Mouse (Mus musculus) adrenal gland (tissue): Measurements from ENCODE around the gene Sez6.

Experiments used
- intact Hi-C: fragments of 180-260 bp; cut with DNase I; formaldehyde crosslinking; loops from one replicate; pipeline ENCODE4 v1.15.1; 2025

Sez6 gene

GRCm38 (mm10) chr11:77942230-77942629, 11.6 kb downstream of the Sez6 start:
- intact Hi-C loops = no loop called here

GRCm38 (mm10) chr11:77947860-77948259, 17.3 kb downstream of the Sez6 start:
- intact Hi-C loops = no loop called here

GRCm38 (mm10) chr11:77950125-77950685, 19.6 kb downstream of the Sez6 start:
- intact Hi-C loops = no loop called here

- intact Hi-C loops = no loop called here
Observed at GRCm38 (mm10) chr11:77950797-77951228, 20.2 kb downstream of the Sez6 start.

GRCm38 (mm10) chr11:77953671-77954070, 23.1 kb downstream of the Sez6 start:
- intact Hi-C loops = no loop called here

- intact Hi-C loops = no loop called here
Observed at GRCm38 (mm10) chr11:77956428-77956827, 25.8 kb downstream of the Sez6 start.

GRCm38 (mm10) chr11:77958268-77958667, 27.7 kb downstream of the Sez6 start:
- intact Hi-C loops = no loop called here

GRCm38 (mm10) chr11:77958932-77959331, 28.3 kb downstream of the Sez6 start:
- intact Hi-C loops = no loop called here

- intact Hi-C loops = no loop called here
Observed at GRCm38 (mm10) chr11:77960199-77960598, 29.6 kb downstream of the Sez6 start.

- intact Hi-C loops = no loop called here
Observed at GRCm38 (mm10) chr11:77960898-77961297, 30.3 kb downstream of the Sez6 start.

- intact Hi-C loops = no loop called here
Observed at GRCm38 (mm10) chr11:77962946-77963345, 32.3 kb downstream of the Sez6 start.

GRCm38 (mm10) chr11:77964415-77965095, 34.0 kb downstream of the Sez6 start:
- intact Hi-C loops = no loop called here

- intact Hi-C loops = no loop called here
Observed at GRCm38 (mm10) chr11:77965101-77966036, 34.8 kb downstream of the Sez6 start.

- intact Hi-C loops = no loop called here
Observed at GRCm38 (mm10) chr11:77966037-77966391, 35.4 kb downstream of the Sez6 start.

GRCm38 (mm10) chr11:77967114-77967513, 36.5 kb downstream of the Sez6 start:
- intact Hi-C loops = loop anchor here (1.0 kb wide), 1 partner anchor 141 kb away; no protein-coding TSS in a partner anchor

GRCm38 (mm10) chr11:77968786-77969185, 38.2 kb downstream of the Sez6 start:
- intact Hi-C loops = no loop called here

GRCm38 (mm10) chr11:77970718-77971117, 40.1 kb downstream of the Sez6 start:
- intact Hi-C loops = loop anchor here (10.0 kb wide), 1 partner anchor 236 kb away; no protein-coding TSS in a partner anchor

- intact Hi-C loops = loop anchor here (10.0 kb wide), 1 partner anchor 239 kb away; no protein-coding TSS in a partner anchor
Observed at GRCm38 (mm10) chr11:77973520-77973919, 42.9 kb downstream of the Sez6 start.

GRCm38 (mm10) chr11:77974325-77974724, 43.7 kb downstream of the Sez6 start:
- intact Hi-C loops = loop anchor here (10.0 kb wide), 1 partner anchor 240 kb away; no protein-coding TSS in a partner anchor

GRCm38 (mm10) chr11:77975873-77976272, 45.3 kb downstream of the Sez6 start:
- intact Hi-C loops = loop anchor here (10.0 kb wide), 1 partner anchor 241 kb away; no protein-coding TSS in a partner anchor

- intact Hi-C loops = loop anchor here (10.0 kb wide), 1 partner anchor 243 kb away; no protein-coding TSS in a partner anchor
Observed at GRCm38 (mm10) chr11:77978161-77978560, 47.6 kb downstream of the Sez6 start.
